Mouse (Mus musculus): Measurements from ENCODE around the gene Rin3. TPM values are rescaled to one million over a fixed set of nuclear protein-coding genes. Genes with fewer than 3 reads are reported as not detected.

Gene Rin3
- polyA plus RNA-seq (2015; fragmentation: Nextera tagmentation; extraction: Ambion mirVana) = 9.3 and 10.5 TPM in 2 replicates

DNA sequence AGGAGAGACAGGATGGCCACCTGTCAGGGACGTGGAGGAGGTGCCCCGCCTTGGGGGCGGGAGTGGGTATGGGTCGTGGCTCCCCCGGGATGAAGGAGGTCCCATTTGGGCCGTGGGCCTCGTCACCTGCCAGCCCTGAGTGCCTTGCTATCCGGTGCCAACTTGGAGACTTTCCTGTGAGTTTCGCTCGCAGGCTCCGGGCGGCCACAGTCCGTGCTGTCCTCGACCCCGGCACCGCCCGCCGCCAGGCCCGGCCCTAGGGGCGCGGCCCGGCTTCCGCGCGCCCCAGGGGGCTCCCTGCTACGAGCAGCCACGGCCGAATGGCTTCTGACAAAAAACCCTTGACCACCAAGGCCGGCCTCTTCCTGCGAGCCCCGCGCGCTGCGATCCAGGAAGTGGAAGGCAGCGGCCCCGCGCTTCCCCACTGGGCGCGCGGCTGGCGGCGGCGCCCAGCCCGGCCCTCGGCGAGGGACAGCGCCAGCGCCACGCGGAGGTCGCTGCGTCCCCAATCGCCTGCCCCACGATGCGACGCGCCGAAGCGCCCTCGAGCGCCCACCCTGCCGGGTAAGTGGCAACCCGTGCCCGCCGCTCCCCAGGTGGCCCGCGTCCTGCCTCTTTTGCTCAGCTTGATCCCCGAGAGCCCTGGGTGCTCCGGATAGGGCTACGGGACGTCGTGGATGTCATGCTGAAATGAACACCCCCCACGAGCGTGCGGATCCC, at the start of gene Rin3:
Gene Rin3, plus strand, starts transcription at position 286 of the 720 bp plus-strand sequence.
- Histone ChIP-seq H3K27me3 (no peaks in the 10 kb centered on the region), H3K4me1 (peaks cover 55% of the 10 kb centered on the region), H3K36me3 (no peaks in the 10 kb centered on the region), H3K9ac (peak within 1 kb of the TSS; percentile 68), H3K9me3 (no peaks in the 10 kb centered on the region; the same call in 1 of the 2 replicates), H3K4me2 (peak within 1 kb of the TSS; percentile 91), H3K4me3 (peak within 1 kb of the TSS; percentile 64), H3K27ac (peak within 1 kb of the TSS; percentile 85)
- under 1% methylated on average over 72 of the region's 75 CpGs for WGBS
- ATAC-seq (ENCODE audit: insufficient number of reproducible peaks, low FRiP score, low TSS enrichment, low read depth) = no peak; the same call in 1 of the 2 replicates

DNA sequence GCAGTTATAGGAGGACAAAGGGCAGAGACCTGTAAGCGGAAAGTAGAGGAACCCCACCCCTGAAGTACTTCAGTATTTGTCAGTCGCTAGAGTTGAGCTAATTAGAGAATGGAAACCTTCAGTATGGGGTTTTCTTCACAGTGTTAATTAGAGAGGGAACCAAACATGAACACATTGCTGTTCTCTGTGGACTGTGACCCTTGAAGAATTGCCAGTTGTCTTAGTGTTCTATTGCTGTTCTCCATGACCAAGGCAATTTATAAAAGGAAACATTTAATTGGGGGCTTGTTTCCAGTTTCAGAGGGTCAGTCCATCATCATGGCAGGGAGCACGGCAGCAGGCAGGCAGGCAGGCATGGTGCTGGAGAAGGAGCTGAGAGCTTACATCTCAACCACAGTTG, 47.3 kb upstream of the Rin3 start:
- Histone ChIP-seq H3K4me2 (no peak overlapping the region), H3K27me3 (no peaks in the 10 kb centered on the region), H3K4me3 (no peak overlapping the region), H3K9ac (no peak overlapping the region), H3K27ac (no peak overlapping the region), H3K36me3 (no peaks in the 10 kb centered on the region), H3K4me1 (peaks cover under 1% of the 10 kb centered on the region), H3K9me3 (no peaks in the 10 kb centered on the region)
- 69% methylated on average over 3 of the region's 3 CpGs for WGBS
- no peak for ATAC-seq (ENCODE audit: insufficient number of reproducible peaks, low FRiP score, low TSS enrichment, low read depth)

DNA sequence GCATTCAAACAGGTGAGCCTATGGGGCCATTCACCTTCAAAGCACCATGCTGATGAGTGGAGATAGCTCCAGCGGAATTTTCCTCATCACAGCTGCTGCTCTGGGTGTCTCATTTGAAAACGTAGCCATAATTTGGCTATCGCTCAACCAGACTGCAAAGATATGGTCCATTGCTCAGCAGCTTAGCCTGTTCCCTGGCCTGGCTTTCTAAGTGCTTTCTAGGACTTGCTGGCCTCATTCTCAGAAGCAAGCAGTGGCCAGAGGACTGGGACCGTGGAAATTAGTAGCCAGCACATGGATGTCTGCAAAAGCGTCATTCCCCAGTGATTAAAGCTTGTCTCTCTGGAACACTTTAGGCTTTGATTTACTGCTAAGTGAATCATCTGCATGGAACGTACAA, 46.5 kb upstream of the Rin3 start:
- Histone ChIP-seq H3K27ac (no peak overlapping the region), H3K4me3 (no peak overlapping the region), H3K36me3 (no peaks in the 10 kb centered on the region), H3K9me3 (no peaks in the 10 kb centered on the region), H3K27me3 (no peaks in the 10 kb centered on the region), H3K9ac (no peak overlapping the region), H3K4me1 (peaks cover 6% of the 10 kb centered on the region), H3K4me2 (no peak overlapping the region)
- ATAC-seq (ENCODE audit: insufficient number of reproducible peaks, low FRiP score, low TSS enrichment, low read depth) = no peak
- 74% methylated on average over 6 of the region's 6 CpGs for WGBS

- Histone ChIP-seq H3K9ac (no peak overlapping the region), H3K4me2 (no peak overlapping the region), H3K36me3 (no peaks in the 10 kb centered on the region), H3K27ac (no peak overlapping the region), H3K4me1 (peaks cover 21% of the 10 kb centered on the region), H3K27me3 (no peaks in the 10 kb centered on the region), H3K9me3 (no peaks in the 10 kb centered on the region), H3K4me3 (no peak overlapping the region)
- WGBS = 63% methylated on average over 6 of the region's 6 CpGs
- ATAC-seq (ENCODE audit: insufficient number of reproducible peaks, low FRiP score, low TSS enrichment, low read depth) = no peak
These were observed 40.6 kb upstream of the Rin3 start for GRCm38 (mm10) chr12:102242076-102242722.

GRCm38 (mm10) chr12:102243915-102244314, 38.9 kb upstream of the Rin3 start:
- no peak overlapping the region for H3K4me3 ChIP-seq
- WGBS = 20% methylated on average over 1 of the region's 1 CpGs
- no peak for ATAC-seq (ENCODE audit: insufficient number of reproducible peaks, low FRiP score, low TSS enrichment, low read depth)
- H3K9me3 ChIP-seq = no peaks in the 10 kb centered on the region
- H3K4me2 ChIP-seq = no peak overlapping the region
- H3K36me3 ChIP-seq = no peaks in the 10 kb centered on the region
- H3K9ac ChIP-seq = no peak overlapping the region
- H3K27ac ChIP-seq = no peak overlapping the region
- peaks cover 21% of the 10 kb centered on the region for H3K4me1 ChIP-seq
- no peaks in the 10 kb centered on the region for H3K27me3 ChIP-seq

DNA sequence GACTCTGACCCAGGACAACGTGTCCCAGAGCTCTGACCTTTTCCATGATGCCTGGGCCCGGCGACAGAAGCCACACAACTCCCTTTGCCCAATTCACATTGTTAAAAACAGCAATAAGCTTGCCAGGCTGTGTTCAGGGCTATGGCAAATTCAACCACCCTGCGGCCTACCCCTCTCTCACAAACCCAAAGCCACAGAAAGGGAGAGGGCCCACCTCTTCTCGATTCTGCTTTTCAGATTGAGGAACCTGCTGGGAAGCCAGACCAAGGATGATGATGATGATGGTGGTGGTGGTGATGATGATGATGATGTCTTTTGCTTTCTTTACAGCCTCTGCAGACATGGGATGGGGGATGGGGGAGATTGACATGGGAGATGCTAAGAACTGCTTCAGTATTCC, 36.6 kb upstream of the Rin3 start:
- Histone ChIP-seq H3K27ac (no peak overlapping the region), H3K9ac (no peak overlapping the region), H3K4me1 (peaks cover 16% of the 10 kb centered on the region), H3K36me3 (no peaks in the 10 kb centered on the region), H3K9me3 (no peaks in the 10 kb centered on the region), H3K27me3 (no peaks in the 10 kb centered on the region), H3K4me2 (no peak overlapping the region), H3K4me3 (no peak overlapping the region)
- ATAC-seq (ENCODE audit: insufficient number of reproducible peaks, low FRiP score, low TSS enrichment, low read depth) = no peak
- 85% methylated on average over 5 of the region's 5 CpGs for WGBS

GRCm38 (mm10) chr12:102248104-102248503, 34.7 kb upstream of the Rin3 start:
- WGBS = 89% methylated on average over 6 of the region's 6 CpGs
- no peak for ATAC-seq (ENCODE audit: insufficient number of reproducible peaks, low FRiP score, low TSS enrichment, low read depth)
- no peak overlapping the region for H3K9ac ChIP-seq
- H3K4me2 ChIP-seq = no peak overlapping the region
- no peaks in the 10 kb centered on the region for H3K9me3 ChIP-seq
- no peak overlapping the region for H3K27ac ChIP-seq
- H3K36me3 ChIP-seq = no peaks in the 10 kb centered on the region
- no peak overlapping the region for H3K4me3 ChIP-seq
- peaks cover 3% of the 10 kb centered on the region; the same call in 1 of the 2 replicates for H3K4me1 ChIP-seq
- no peaks in the 10 kb centered on the region for H3K27me3 ChIP-seq

DNA sequence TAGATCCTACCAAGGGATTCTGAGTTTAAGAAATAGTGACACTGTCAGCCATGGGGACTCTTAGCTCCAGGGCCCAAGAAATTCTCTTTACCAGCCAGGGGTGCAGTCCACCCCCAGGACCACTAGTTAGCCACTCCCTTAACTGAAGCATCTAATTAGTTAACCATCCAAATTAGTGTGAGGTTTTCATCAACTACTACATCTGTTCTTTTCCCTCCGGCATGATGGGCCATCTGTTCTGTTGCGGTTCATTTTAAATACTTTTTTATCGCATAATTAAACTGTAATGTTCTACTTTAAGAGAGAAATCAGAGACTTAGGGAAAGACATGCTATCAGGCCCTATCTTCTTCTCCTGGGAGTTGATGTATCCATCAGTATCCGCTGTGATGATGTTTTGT, 32.5 kb upstream of the Rin3 start:
- Histone ChIP-seq H3K36me3 (no peaks in the 10 kb centered on the region), H3K4me1 (0 out of 2 replicates have a peak, but pooled peaks cover 2% of the 10 kb centered on the region), H3K4me3 (no peak overlapping the region), H3K9ac (no peak overlapping the region), H3K27me3 (no peaks in the 10 kb centered on the region), H3K4me2 (no peak overlapping the region), H3K27ac (no peak overlapping the region), H3K9me3 (no peaks in the 10 kb centered on the region)
- WGBS = 78% methylated on average over 4 of the region's 4 CpGs
- ATAC-seq (ENCODE audit: insufficient number of reproducible peaks, low FRiP score, low TSS enrichment, low read depth) = no peak

- no peak for ATAC-seq (ENCODE audit: insufficient number of reproducible peaks, low FRiP score, low TSS enrichment, low read depth)
- WGBS = 73% methylated on average over 3 of the region's 3 CpGs
- 0 out of 2 replicates have a peak, but pooled peaks cover 2% of the 10 kb centered on the region for H3K4me1 ChIP-seq
- H3K4me2 ChIP-seq = no peak overlapping the region
- H3K27ac ChIP-seq = no peak overlapping the region
- no peak overlapping the region for H3K9ac ChIP-seq
- H3K9me3 ChIP-seq = no peaks in the 10 kb centered on the region
- H3K4me3 ChIP-seq = no peak overlapping the region
- H3K36me3 ChIP-seq = no peaks in the 10 kb centered on the region
- no peaks in the 10 kb centered on the region for H3K27me3 ChIP-seq
These were observed 31.8 kb upstream of the Rin3 start for GRCm38 (mm10) chr12:102251070-102251469.

DNA sequence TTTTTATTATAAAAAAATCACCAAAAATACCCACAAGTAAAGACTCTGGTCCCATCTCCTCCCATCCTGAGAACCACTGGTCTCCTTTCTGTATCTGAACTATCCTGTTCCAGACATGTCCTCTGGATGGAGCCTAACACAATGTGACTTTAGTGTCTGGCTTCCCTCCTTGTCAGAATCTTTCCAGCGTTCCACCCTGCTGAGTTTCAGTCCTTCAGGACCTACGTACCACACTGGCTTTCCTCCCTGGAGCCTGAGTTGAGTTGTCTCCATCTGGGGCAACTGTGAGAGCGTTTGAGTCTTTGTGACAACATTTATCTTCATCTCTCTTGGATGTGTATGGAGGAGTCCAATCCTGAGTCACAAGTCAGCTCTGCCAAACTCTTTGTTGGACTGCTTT, 30.9 kb upstream of the Rin3 start:
- H3K4me2 ChIP-seq = no peak overlapping the region
- 75% methylated on average over 3 of the region's 3 CpGs for WGBS
- H3K4me1 ChIP-seq = 0 out of 2 replicates have a peak, but pooled peaks cover 2% of the 10 kb centered on the region
- H3K9me3 ChIP-seq = no peaks in the 10 kb centered on the region
- no peak overlapping the region for H3K4me3 ChIP-seq
- H3K27me3 ChIP-seq = no peaks in the 10 kb centered on the region
- H3K27ac ChIP-seq = no peak overlapping the region
- H3K9ac ChIP-seq = no peak overlapping the region
- no peaks in the 10 kb centered on the region for H3K36me3 ChIP-seq
- ATAC-seq (ENCODE audit: insufficient number of reproducible peaks, low FRiP score, low TSS enrichment, low read depth) = no peak

GRCm38 (mm10) chr12:102252525-102252924, 30.3 kb upstream of the Rin3 start:
- Histone ChIP-seq H3K27me3 (no peaks in the 10 kb centered on the region), H3K9ac (no peak overlapping the region), H3K9me3 (no peaks in the 10 kb centered on the region), H3K4me1 (0 out of 2 replicates have a peak, but pooled peaks cover 2% of the 10 kb centered on the region), H3K36me3 (no peaks in the 10 kb centered on the region), H3K4me2 (no peak overlapping the region), H3K4me3 (no peak overlapping the region), H3K27ac (no peak overlapping the region)
- no peak for ATAC-seq (ENCODE audit: insufficient number of reproducible peaks, low FRiP score, low TSS enrichment, low read depth)
- WGBS = 55% methylated on average over 1 of the region's 1 CpGs

DNA sequence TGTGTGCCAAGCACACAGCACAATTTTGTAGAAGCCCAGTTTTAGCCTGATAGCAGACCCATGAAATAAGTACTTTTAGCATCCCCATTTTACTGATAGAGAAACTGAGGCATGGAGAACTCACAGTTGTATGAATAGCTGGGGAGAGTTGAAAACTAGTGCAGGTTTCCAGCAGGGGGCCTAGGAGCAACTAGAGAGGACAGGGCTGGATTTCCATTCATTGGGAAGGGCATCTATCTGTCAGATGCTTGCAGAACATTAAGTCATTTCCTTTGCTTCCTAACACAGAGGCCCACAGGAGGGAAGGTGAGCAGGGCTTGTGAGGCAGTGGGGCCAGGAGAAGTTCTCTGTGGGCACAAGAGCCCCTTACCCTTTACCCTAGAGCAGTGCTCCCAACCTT, 27.8 kb upstream of the Rin3 start:
- 0 out of 2 replicates have a peak, but pooled peaks cover 2% of the 10 kb centered on the region for H3K4me1 ChIP-seq
- H3K4me3 ChIP-seq = no peak overlapping the region
- ATAC-seq (ENCODE audit: insufficient number of reproducible peaks, low FRiP score, low TSS enrichment, low read depth) = no peak
- H3K9ac ChIP-seq = no peak overlapping the region
- no peaks in the 10 kb centered on the region for H3K27me3 ChIP-seq
- H3K36me3 ChIP-seq = no peaks in the 10 kb centered on the region
- no peak overlapping the region for H3K27ac ChIP-seq
- no peak overlapping the region for H3K4me2 ChIP-seq
- H3K9me3 ChIP-seq = no peaks in the 10 kb centered on the region

Data from limb, embryonic 15.5 days (tissue).